Mouse (Mus musculus): Measurements from ENCODE around the gene Usp16. TPM values are rescaled to one million over a fixed set of nuclear protein-coding genes. Genes with fewer than 3 reads are reported as not detected.

Usp16 gene
- polyA plus RNA-seq, 1 experiment from 2014 or later: 46.4 TPM

DNA sequence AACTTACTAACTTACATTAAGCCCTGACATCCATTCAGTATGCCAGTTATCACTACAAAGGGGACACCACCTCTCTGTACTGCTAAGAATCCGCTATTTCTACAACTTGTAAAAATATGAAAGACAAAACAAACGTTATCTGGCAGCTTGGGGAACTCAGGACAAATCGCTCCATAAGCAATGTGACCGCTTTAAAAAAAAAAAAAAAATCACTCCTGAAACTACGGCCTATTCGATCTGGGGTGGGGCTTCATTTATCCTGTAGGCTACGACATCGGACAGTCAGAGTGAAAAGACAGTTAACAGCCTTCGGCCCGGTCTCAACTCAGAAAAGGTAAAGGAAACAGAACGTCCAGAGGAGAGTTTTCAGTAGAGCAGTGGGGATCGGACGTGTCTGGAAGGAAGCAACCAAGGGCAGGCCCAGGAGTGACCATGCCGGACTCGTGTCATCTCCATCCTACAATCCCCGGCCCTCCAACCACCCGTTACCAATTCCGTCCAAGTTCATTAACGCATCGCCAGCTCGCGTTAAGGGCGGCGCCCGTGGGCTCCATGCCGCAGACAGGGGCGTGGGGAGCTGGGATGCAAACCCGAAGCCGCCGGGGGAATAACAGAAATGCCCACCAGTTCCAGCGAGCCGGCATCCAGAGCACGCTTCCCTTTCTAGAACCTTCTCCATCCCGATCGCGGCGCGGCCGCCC lies 40.6 kb downstream of the Usp16 start:
- WGBS: under 1% methylated on average over 39 of the region's 39 CpGs
- no peaks in the 10 kb centered on the region for H3K27me3 ChIP-seq (ENCODE audit: control insufficient read depth, insufficient read depth, low read length)
- H3K27ac ChIP-seq (replicated peaks; ENCODE audit: low read depth, low read length): peak overlapping the region; percentile 64
- ATAC-seq (ENCODE audit: insufficient number of reproducible peaks, low FRiP score, low TSS enrichment, low read depth) (peak; percentile 15; the same call in 1 of the 2 replicates), DNase-seq (ENCODE audit: low spot score) (no peak)
- peaks cover 7% of the 10 kb centered on the region; the same call in 1 of the 2 replicates for H3K4me1 ChIP-seq (ENCODE audit: control insufficient read depth, insufficient read depth, low read length)
- H3K4me2 ChIP-seq (ENCODE audit: low read depth, severe bottlenecking): peak overlapping the region; percentile 54
- peaks cover 6% of the 10 kb centered on the region for H3K36me3 ChIP-seq (ENCODE audit: control insufficient read depth, insufficient read depth, low read length)
- no peaks in the 10 kb centered on the region for H3K9me3 ChIP-seq (ENCODE audit: control insufficient read depth, low read length)
- H3K4me3 ChIP-seq (ENCODE audit: low read depth, low read length): peak overlapping the region; percentile 86
- H3K9ac ChIP-seq (ENCODE audit: low read length): peak overlapping the region; percentile 96

DNA sequence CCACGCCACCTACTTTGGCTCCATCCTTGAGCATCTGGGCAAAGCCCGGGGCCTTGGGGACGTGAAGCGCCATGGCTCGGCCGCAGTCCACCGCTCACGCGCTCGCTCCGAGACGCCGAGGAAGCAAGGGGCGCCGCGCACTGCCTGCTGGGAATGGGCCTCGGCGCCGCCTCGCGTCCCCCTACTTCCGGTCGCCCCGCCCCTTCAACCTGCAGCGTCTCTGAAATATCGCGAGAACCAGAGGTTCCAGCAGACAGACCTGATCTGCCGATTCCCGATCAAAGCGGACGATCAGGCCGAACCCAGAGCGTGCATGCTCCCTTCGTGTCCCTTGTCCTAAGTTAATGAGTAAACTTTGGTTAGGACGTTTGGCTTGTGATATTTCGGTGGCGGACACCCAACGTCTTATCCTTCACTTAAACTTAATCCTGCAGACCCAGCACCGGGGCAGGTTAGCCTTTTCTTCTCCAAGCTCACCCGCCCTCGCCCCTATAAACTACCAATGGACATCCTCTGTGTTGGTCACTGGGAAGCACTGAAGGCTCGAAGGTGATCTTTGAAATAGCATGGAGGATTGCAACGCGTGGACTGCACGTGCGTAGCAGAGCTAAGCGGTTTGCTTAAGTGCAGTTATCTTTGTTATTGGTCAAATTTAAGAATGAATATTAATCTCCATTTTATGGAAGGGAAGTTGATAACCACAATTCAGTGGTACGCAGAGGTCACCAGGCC lies 41.4 kb downstream of the Usp16 start, which contains the start of gene Cct8:
Gene Cct8, minus strand, starts transcription at position 158 of the 732 bp plus-strand sequence.
- Histone ChIP-seq H3K4me2 (ENCODE audit: low read depth, severe bottlenecking) (peak within 1 kb of the TSS; percentile 54), H3K27me3 (ENCODE audit: control insufficient read depth, insufficient read depth, low read length) (no peaks in the 10 kb centered on the region), H3K4me3 (ENCODE audit: low read depth, low read length) (peak within 1 kb of the TSS; percentile 86), H3K36me3 (ENCODE audit: control insufficient read depth, insufficient read depth, low read length) (peaks cover 6% of the 10 kb centered on the region), H3K9ac (ENCODE audit: low read length) (peak within 1 kb of the TSS; percentile 96), H3K4me1 (ENCODE audit: control insufficient read depth, insufficient read depth, low read length) (peaks cover 7% of the 10 kb centered on the region; the same call in 1 of the 2 replicates), H3K27ac (replicated peaks; ENCODE audit: low read depth, low read length) (peak within 1 kb of the TSS; percentile 64), H3K9me3 (ENCODE audit: control insufficient read depth, low read length) (no peaks in the 10 kb centered on the region)
- WGBS: under 1% methylated on average over 48 of the region's 48 CpGs
- DNase-seq (ENCODE audit: low spot score) (peak; percentile 98), ATAC-seq (ENCODE audit: insufficient number of reproducible peaks, low FRiP score, low TSS enrichment, low read depth) (peak; percentile 93)

DNA sequence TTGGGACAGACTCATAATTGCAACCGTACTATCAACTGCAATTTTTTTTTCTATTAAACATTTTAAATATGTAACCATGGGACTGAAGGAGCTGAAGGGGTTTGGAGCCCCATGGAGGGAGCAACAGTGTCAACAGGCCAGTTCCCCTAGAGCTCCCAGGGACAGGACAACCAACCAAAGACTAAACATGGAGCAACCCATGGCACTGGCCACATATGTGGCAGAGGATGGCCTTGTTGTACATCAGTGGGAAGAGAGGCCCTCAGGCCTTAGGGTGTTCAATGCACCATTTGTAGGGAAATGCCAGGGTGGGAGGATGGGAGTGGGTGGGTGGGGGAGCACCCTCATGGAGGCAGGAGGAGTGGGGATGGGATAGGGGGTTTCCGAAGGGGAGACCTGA lies 42.2 kb downstream of the Usp16 start:
- no peak overlapping the region for H3K9ac ChIP-seq (ENCODE audit: low read length)
- no peak for DNase-seq (ENCODE audit: low spot score)
- WGBS: 93% methylated on average over 2 of the region's 2 CpGs
- no peaks in the 10 kb centered on the region for H3K9me3 ChIP-seq (ENCODE audit: control insufficient read depth, low read length)
- H3K4me2 ChIP-seq (ENCODE audit: low read depth, severe bottlenecking): peak overlapping the region; percentile 15; the same call in 1 of the 2 replicates
- peaks cover 3% of the 10 kb centered on the region; the same call in 1 of the 2 replicates for H3K36me3 ChIP-seq (ENCODE audit: control insufficient read depth, insufficient read depth, low read length)
- H3K27me3 ChIP-seq (ENCODE audit: control insufficient read depth, insufficient read depth, low read length): no peaks in the 10 kb centered on the region
- ATAC-seq (ENCODE audit: insufficient number of reproducible peaks, low FRiP score, low TSS enrichment, low read depth): no peak
- H3K4me3 ChIP-seq (ENCODE audit: low read depth, low read length): no peak overlapping the region
- no peak overlapping the region for H3K27ac ChIP-seq (replicated peaks; ENCODE audit: low read depth, low read length)
- H3K4me1 ChIP-seq (ENCODE audit: control insufficient read depth, insufficient read depth, low read length): peaks cover 7% of the 10 kb centered on the region; the same call in 1 of the 2 replicates

DNA sequence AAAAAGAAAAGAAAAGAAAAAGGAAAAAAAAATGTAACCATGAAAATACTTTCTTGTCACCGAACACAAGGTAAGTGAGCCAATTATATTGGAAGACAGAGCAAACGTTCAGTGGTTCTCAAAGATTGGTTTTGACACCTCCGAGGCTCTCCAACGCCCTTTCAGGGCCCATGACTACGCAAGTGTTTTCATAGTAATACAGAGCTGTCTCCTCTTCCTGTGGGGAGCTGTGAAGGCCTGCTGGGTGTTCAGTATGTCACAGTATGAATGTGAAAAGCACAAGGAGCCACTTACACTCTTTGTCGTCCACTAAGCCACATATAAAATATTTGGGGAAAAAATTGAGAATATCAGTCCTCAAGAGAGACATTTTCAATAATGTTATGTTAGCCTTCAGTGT lies 42.7 kb downstream of the Usp16 start:
- Histone ChIP-seq H3K4me1 (ENCODE audit: control insufficient read depth, insufficient read depth, low read length) (peaks cover 7% of the 10 kb centered on the region; the same call in 1 of the 2 replicates), H3K27me3 (ENCODE audit: control insufficient read depth, insufficient read depth, low read length) (no peaks in the 10 kb centered on the region), H3K9me3 (ENCODE audit: control insufficient read depth, low read length) (no peaks in the 10 kb centered on the region), H3K27ac (replicated peaks; ENCODE audit: low read depth, low read length) (no peak overlapping the region), H3K36me3 (ENCODE audit: control insufficient read depth, insufficient read depth, low read length) (peaks cover 3% of the 10 kb centered on the region; the same call in 1 of the 2 replicates), H3K4me3 (ENCODE audit: low read depth, low read length) (no peak overlapping the region), H3K4me2 (ENCODE audit: low read depth, severe bottlenecking) (no peak overlapping the region), H3K9ac (ENCODE audit: low read length) (no peak overlapping the region)
- 91% methylated on average over 6 of the region's 6 CpGs for WGBS
- DNase-seq (ENCODE audit: low spot score) (no peak), ATAC-seq (ENCODE audit: insufficient number of reproducible peaks, low FRiP score, low TSS enrichment, low read depth) (no peak)

DNA sequence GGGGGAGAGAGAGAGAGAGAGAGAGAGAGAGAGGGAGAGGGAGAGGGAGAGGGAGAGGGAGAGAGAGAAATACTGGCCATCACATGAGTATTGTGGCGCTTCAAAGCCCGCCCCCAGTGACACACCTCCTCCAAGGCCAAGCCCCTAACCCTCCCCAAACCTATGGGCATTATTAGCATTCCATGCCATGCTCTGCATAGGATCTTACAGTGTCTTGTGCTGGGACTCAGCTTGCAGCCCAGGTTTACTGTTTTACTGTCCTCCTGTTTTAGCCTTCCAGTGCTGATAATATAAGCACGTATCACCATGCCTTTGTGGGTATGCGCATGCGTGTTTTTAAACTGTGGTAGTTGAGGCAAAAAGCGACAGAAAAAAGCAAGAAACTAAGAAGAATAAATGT lies 45.1 kb downstream of the Usp16 start:
- no peak overlapping the region for H3K9ac ChIP-seq (ENCODE audit: low read length)
- no peak for DNase-seq (ENCODE audit: low spot score)
- no peak overlapping the region for H3K4me3 ChIP-seq (ENCODE audit: low read depth, low read length)
- H3K27me3 ChIP-seq (ENCODE audit: control insufficient read depth, insufficient read depth, low read length): no peaks in the 10 kb centered on the region
- 72% methylated on average over 6 of the region's 6 CpGs for WGBS
- peaks cover 2% of the 10 kb centered on the region; the same call in 1 of the 2 replicates for H3K4me1 ChIP-seq (ENCODE audit: control insufficient read depth, insufficient read depth, low read length)
- no peaks in the 10 kb centered on the region for H3K36me3 ChIP-seq (ENCODE audit: control insufficient read depth, insufficient read depth, low read length)
- ATAC-seq (ENCODE audit: insufficient number of reproducible peaks, low FRiP score, low TSS enrichment, low read depth): no peak
- H3K27ac ChIP-seq (replicated peaks; ENCODE audit: low read depth, low read length): no peak overlapping the region
- H3K4me2 ChIP-seq (ENCODE audit: low read depth, severe bottlenecking): no peak overlapping the region
- H3K9me3 ChIP-seq (ENCODE audit: control insufficient read depth, low read length): no peaks in the 10 kb centered on the region

DNA sequence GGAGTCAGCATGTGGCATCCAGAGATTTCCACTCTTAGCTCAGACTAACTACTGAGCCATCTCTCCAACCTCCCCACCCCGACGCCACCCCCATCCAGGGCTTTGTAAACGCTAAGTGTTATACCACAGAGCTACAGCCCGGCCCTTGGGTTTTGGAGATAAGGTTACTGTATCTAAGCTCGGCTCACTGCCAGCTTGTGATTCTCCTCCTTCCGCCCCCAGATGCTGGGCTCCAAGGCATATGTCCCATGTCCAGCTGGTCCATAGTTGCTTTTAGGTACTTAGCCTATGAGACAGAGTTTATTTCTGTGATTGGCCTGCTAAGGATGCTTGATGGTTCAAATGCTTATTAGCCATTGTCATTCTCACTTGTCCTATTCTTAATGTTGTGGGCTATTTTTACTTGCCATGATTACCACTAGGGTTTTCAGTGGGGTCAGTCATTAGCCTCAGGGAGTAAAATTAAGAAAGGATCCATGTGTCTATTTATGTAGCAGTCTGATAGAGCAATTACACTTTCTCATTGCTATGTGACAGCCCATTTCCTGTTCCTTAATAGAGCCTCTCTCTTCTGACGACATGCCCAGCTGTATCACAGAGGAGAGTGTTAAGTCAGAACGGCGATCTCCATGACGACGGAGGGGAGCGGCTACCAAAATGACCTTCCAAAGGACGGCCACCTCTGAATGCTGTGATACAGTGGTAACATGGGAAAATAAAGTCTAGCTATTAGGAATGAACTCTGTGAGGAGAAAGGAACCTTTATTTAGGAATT lies 47.0 kb downstream of the Usp16 start:
- H3K4me2 ChIP-seq (ENCODE audit: low read depth, severe bottlenecking): no peak overlapping the region
- no peaks in the 10 kb centered on the region for H3K36me3 ChIP-seq (ENCODE audit: control insufficient read depth, insufficient read depth, low read length)
- WGBS: 61% methylated on average over 13 of the region's 13 CpGs
- ATAC-seq (ENCODE audit: insufficient number of reproducible peaks, low FRiP score, low TSS enrichment, low read depth) (no peak), DNase-seq (ENCODE audit: low spot score) (no peak)
- H3K9ac ChIP-seq (ENCODE audit: low read length): no peak overlapping the region
- no peaks in the 10 kb centered on the region for H3K4me1 ChIP-seq (ENCODE audit: control insufficient read depth, insufficient read depth, low read length)
- no peaks in the 10 kb centered on the region for H3K27me3 ChIP-seq (ENCODE audit: control insufficient read depth, insufficient read depth, low read length)
- no peak overlapping the region for H3K27ac ChIP-seq (replicated peaks; ENCODE audit: low read depth, low read length)
- no peak overlapping the region for H3K4me3 ChIP-seq (ENCODE audit: low read depth, low read length)
- no peaks in the 10 kb centered on the region for H3K9me3 ChIP-seq (ENCODE audit: control insufficient read depth, low read length)

DNA sequence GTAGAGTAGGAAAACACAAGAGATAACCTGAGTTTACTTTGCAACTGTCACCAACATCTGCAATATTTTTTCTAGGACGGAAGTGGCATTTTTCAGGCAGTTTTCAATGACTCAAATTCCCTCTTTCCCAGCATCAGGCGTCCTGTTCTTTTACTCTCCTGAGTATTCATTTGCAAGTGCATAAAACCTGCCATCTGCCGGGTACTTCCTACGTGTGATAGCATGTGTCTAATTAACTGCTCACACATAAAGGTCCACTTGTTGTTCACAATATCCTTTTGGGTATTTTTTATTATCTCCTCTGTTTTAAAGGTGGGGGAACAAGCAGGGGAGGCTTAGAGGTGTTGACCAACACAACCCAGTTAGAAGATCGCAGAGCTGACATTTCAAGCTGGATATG lies 57.2 kb downstream of the Usp16 start:
- 72% methylated on average over 5 of the region's 5 CpGs for WGBS

DNA sequence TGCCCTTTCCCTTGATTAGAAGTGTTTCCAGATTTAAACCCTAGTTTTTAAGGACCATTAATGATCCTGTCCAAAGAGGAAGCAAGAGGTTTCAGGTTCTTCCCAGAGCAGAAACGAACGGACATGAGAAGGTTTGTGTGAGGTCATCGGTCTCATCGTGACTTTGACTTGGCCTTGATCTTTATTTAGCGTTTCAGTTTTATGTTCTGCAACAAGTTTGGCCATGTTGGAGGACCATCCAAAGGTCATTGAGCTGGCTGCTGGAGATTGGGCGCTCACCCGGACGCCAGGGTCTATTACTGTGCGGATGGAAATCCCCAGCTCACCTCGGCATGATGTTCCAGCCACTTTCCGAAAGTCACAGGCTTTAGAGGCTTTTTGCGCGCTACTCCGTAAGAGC lies 57.8 kb downstream of the Usp16 start:
- Histone ChIP-seq H3K9me3 (ENCODE audit: control insufficient read depth, low read length) (no peaks in the 10 kb centered on the region), H3K4me3 (ENCODE audit: low read depth, low read length) (no peak overlapping the region), H3K27me3 (ENCODE audit: control insufficient read depth, insufficient read depth, low read length) (no peaks in the 10 kb centered on the region), H3K9ac (ENCODE audit: low read length) (no peak overlapping the region), H3K36me3 (ENCODE audit: control insufficient read depth, insufficient read depth, low read length) (no peaks in the 10 kb centered on the region), H3K4me1 (ENCODE audit: control insufficient read depth, insufficient read depth, low read length) (no peaks in the 10 kb centered on the region), H3K4me2 (ENCODE audit: low read depth, severe bottlenecking) (no peak overlapping the region), H3K27ac (replicated peaks; ENCODE audit: low read depth, low read length) (no peak overlapping the region)
- DNase-seq (ENCODE audit: low spot score): no peak
- no peak for ATAC-seq (ENCODE audit: insufficient number of reproducible peaks, low FRiP score, low TSS enrichment, low read depth)
- WGBS: 95% methylated on average over 14 of the region's 14 CpGs

More for the DNA sequence above, 57.2 kb downstream of the Usp16 start:
- H3K27ac ChIP-seq (replicated peaks; ENCODE audit: low read depth, low read length): no peak overlapping the region
- DNase-seq (ENCODE audit: low spot score) (no peak), ATAC-seq (ENCODE audit: insufficient number of reproducible peaks, low FRiP score, low TSS enrichment, low read depth) (no peak)
- no peaks in the 10 kb centered on the region for H3K36me3 ChIP-seq (ENCODE audit: control insufficient read depth, insufficient read depth, low read length)
- H3K4me2 ChIP-seq (ENCODE audit: low read depth, severe bottlenecking): no peak overlapping the region
- H3K4me3 ChIP-seq (ENCODE audit: low read depth, low read length): no peak overlapping the region
- no peaks in the 10 kb centered on the region for H3K9me3 ChIP-seq (ENCODE audit: control insufficient read depth, low read length)
- no peak overlapping the region for H3K9ac ChIP-seq (ENCODE audit: low read length)
- no peaks in the 10 kb centered on the region for H3K27me3 ChIP-seq (ENCODE audit: control insufficient read depth, insufficient read depth, low read length)
- no peaks in the 10 kb centered on the region for H3K4me1 ChIP-seq (ENCODE audit: control insufficient read depth, insufficient read depth, low read length)

Data from limb, embryonic 11.5 days (tissue).